Mouse (Mus musculus) heart, embryonic 16.5 days (tissue): Measurements from ENCODE around the gene Olfr305. TPM values are rescaled to one million over a fixed set of nuclear protein-coding genes. Genes with fewer than 3 reads are reported as not detected.

Experiments
- ATAC-seq: fragments of 200-750 bp; cut with Nextera tagmentation; replicated peaks from 2 replicates; pipeline ENCODE4 v1.8.0; 2017; ENCODE audit warnings: moderate number of reproducible peaks; ENCODE audit not compliant: insufficient read depth, low FRiP score; ENCODE audit errors: extremely low read depth
- H3K27ac ChIP-seq: fragments of 300-500 bp; sonication (generic); 2 replicates; pipeline ENCODE4 v1.5.1; 2014; ENCODE audit warnings: mild to moderate bottlenecking, low read length, control low read depth, moderate library complexity
- H3K27me3 ChIP-seq: fragments of 300-500 bp; sonication (generic); 2 replicates; pipeline ENCODE4 v1.6.1; 2014; ENCODE audit warnings: low read length, mixed read lengths; ENCODE audit not compliant: control insufficient read depth, insufficient read depth
- H3K36me3 ChIP-seq: fragments of 300-500 bp; sonication (generic); 2 replicates; pipeline ENCODE4 v1.6.1; 2014; ENCODE audit not compliant: control insufficient read depth, insufficient read depth
- H3K4me1 ChIP-seq: fragments of 300-500 bp; sonication (generic); 2 replicates; pipeline ENCODE4 v1.6.1; 2014; ENCODE audit warnings: low read length, mixed read lengths; ENCODE audit not compliant: control insufficient read depth, insufficient read depth
- H3K4me2 ChIP-seq: fragments of 300-500 bp; sonication (generic); 2 replicates; pipeline ENCODE4 v1.6.1; 2014; ENCODE audit warnings: low read depth, mild to moderate bottlenecking, control low read depth, low read length
- H3K4me3 ChIP-seq: fragments of 300-500 bp; sonication (generic); 2 replicates; pipeline ENCODE4 v1.5.1; 2014; ENCODE audit warnings: mild to moderate bottlenecking, control low read depth, low read length
- H3K9ac ChIP-seq: fragments of 300-500 bp; sonication (generic); 2 replicates; pipeline ENCODE4 v1.6.1; 2014; ENCODE audit warnings: low read length, control low read depth
- H3K9me3 ChIP-seq: fragments of 300-500 bp; sonication (generic); replicated peaks from 2 replicates; pipeline ENCODE4 v1.6.1; 2016; ENCODE audit warnings: low read length; ENCODE audit not compliant: control insufficient read depth
- WGBS: fragments of 180-500 bp; shearing (Covaris S2); extraction: QIAGEN DNeasy Blood & Tissue Kit; methylation state at CpG from one replicate; pipeline ENCODE4 v1.1.7; 2014; 5-methylcytosine and 5-hydroxymethylcytosine counted together
- polyA plus RNA-seq: library from polyadenylated mRNA; unstranded; fragments of >200 nt; fragmentation: Nextera tagmentation; extraction: Ambion mirVana; gene quantifications from 2 replicates; pipeline ENCODE4 v1.2.1, GENCODE M21; 2015

Gene Olfr305
- polyA plus RNA-seq, 1 experiment from 2014 or later, result not detected

GRCm38 (mm10) chr7:86325530-86325929, 41.2 kb downstream of the Olfr305 start, which contains the start of gene Olfr308:
Gene Olfr308, minus strand, starts transcription at chr7:86325630.
- Histone ChIP-seq H3K4me3 (no peak within 1 kb of the TSS), H3K27ac (no peak within 1 kb of the TSS), H3K36me3 (no peaks in the 10 kb centered on the region), H3K9me3 (no peaks in the 10 kb centered on the region), H3K4me1 (no peaks in the 10 kb centered on the region), H3K27me3 (no peaks in the 10 kb centered on the region), H3K4me2 (no peak within 1 kb of the TSS), H3K9ac (no peak within 1 kb of the TSS)
- ATAC-seq, result no peak

- ATAC-seq, result no peak
- 74% methylated on average over 2 of the region's 2 CpGs for WGBS
- no peaks in the 10 kb centered on the region for H3K27me3 ChIP-seq
- no peaks in the 10 kb centered on the region for H3K36me3 ChIP-seq
- no peaks in the 10 kb centered on the region for H3K4me1 ChIP-seq
- no peaks in the 10 kb centered on the region for H3K9me3 ChIP-seq
- H3K4me2 ChIP-seq, result no peak overlapping the region
- H3K27ac ChIP-seq, result no peak overlapping the region
- no peak overlapping the region for H3K9ac ChIP-seq
- no peak overlapping the region for H3K4me3 ChIP-seq
Measured at GRCm38 (mm10) chr7:86321323-86321722, 45.4 kb downstream of the Olfr305 start.

- no peaks in the 10 kb centered on the region for H3K36me3 ChIP-seq
- no peaks in the 10 kb centered on the region for H3K9me3 ChIP-seq
- H3K27me3 ChIP-seq, result no peaks in the 10 kb centered on the region
- no peak within 1 kb of the TSS for H3K27ac ChIP-seq
- no peak for ATAC-seq
- H3K4me1 ChIP-seq, result no peaks in the 10 kb centered on the region
- no peak within 1 kb of the TSS for H3K9ac ChIP-seq
- H3K4me3 ChIP-seq, result no peak within 1 kb of the TSS
- no peak within 1 kb of the TSS for H3K4me2 ChIP-seq
- WGBS, result 60% methylated on average over 2 of the region's 2 CpGs
Measured at GRCm38 (mm10) chr7:86313608-86314007, 53.1 kb downstream of the Olfr305 start, which contains the start of gene Olfr309. Gene Olfr309, minus strand, starts transcription at chr7:86313708.

Other genes starting within 250 kb of the Olfr305 start
- not detected in 2 replicates for gene Vmn2r75, start 195.2 kb downstream of the Olfr305 start, polyA plus RNA-seq
- gene Vmn2r76, start 120.6 kb downstream of the Olfr305 start, polyA plus RNA-seq, result not detected in 2 replicates
- not detected in 2 replicates for gene Olfr310, start 89.8 kb downstream of the Olfr305 start, polyA plus RNA-seq
- gene Olfr309, start 53.2 kb downstream of the Olfr305 start, polyA plus RNA-seq, result not detected in 2 replicates
- not detected in 2 replicates for gene Olfr308, start 41.3 kb downstream of the Olfr305 start, polyA plus RNA-seq
- not detected in 2 replicates for gene Olfr307, start 29.3 kb downstream of the Olfr305 start, polyA plus RNA-seq
- gene Olfr304, start 19.7 kb upstream of the Olfr305 start, polyA plus RNA-seq, result not detected in 2 replicates
- not detected in 2 replicates for gene Olfr303, start 30.9 kb upstream of the Olfr305 start, polyA plus RNA-seq
- not detected in 2 replicates for gene Olfr301, start 36.9 kb upstream of the Olfr305 start, polyA plus RNA-seq
- not detected in 2 replicates for gene Olfr299, start 93.0 kb upstream of the Olfr305 start, polyA plus RNA-seq
- not detected in 2 replicates for gene Olfr298, start 125.6 kb upstream of the Olfr305 start, polyA plus RNA-seq
- not detected in 2 replicates for gene Olfr297, start 153.0 kb upstream of the Olfr305 start, polyA plus RNA-seq
- gene Olfr295, start 216.9 kb upstream of the Olfr305 start, polyA plus RNA-seq, result not detected in 2 replicates
- not detected in 2 replicates for gene Olfr294, start 249.7 kb upstream of the Olfr305 start, polyA plus RNA-seq